Mouse (Mus musculus) limb, embryonic 14.5 days (tissue): Measurements from ENCODE around the gene Aldh8a1. TPM values are rescaled to one million over a fixed set of nuclear protein-coding genes. Genes with fewer than 3 reads are reported as not detected.

Experiments
- ATAC-seq: fragments of 200-750 bp; cut with Nextera tagmentation; 2 replicates; pipeline ENCODE4 v1.8.0; 2017; ENCODE audit warnings: low read depth, moderate number of reproducible peaks, moderate TSS enrichment; ENCODE audit not compliant: low FRiP score
- DNase-seq: peaks from one replicate; pipeline ENCODE4 v3.0.0-alpha.2; 2015; ENCODE audit warnings: low spot score
- H3K27ac ChIP-seq: fragments of 300-500 bp; sonication (generic); replicated peaks from 2 replicates; pipeline ENCODE4 v1.5.1; 2014; ENCODE audit warnings: low read depth, mild to moderate bottlenecking, low read length, moderate library complexity, mixed read lengths
- H3K27me3 ChIP-seq: fragments of 300-500 bp; sonication (generic); 2 replicates; pipeline ENCODE4 v1.6.1; 2014; ENCODE audit warnings: low read length, mixed read lengths; ENCODE audit not compliant: control insufficient read depth, insufficient read depth
- H3K36me3 ChIP-seq: fragments of 300-500 bp; sonication (generic); 2 replicates; pipeline ENCODE4 v1.6.1; 2014; ENCODE audit warnings: mild to moderate bottlenecking, low read length, moderate library complexity, mixed read lengths; ENCODE audit not compliant: control insufficient read depth, insufficient read depth
- H3K4me1 ChIP-seq: fragments of 300-500 bp; sonication (generic); 2 replicates; pipeline ENCODE4 v1.6.1; 2014; ENCODE audit warnings: antibody characterized with exemption, low read length, mixed read lengths; ENCODE audit not compliant: control insufficient read depth, insufficient read depth
- H3K4me2 ChIP-seq: fragments of 300-500 bp; sonication (generic); replicated peaks from 2 replicates; pipeline ENCODE4 v1.6.1; 2014; ENCODE audit warnings: low read depth, mild to moderate bottlenecking, low read length, moderate library complexity; ENCODE audit not compliant: severe bottlenecking
- H3K4me3 ChIP-seq: fragments of 300-500 bp; sonication (generic); replicated peaks from 2 replicates; pipeline ENCODE4 v1.5.1; 2014; ENCODE audit warnings: low read length
- H3K9ac ChIP-seq: fragments of 300-500 bp; sonication (generic); 2 replicates; pipeline ENCODE4 v1.6.1; 2014; ENCODE audit warnings: mild to moderate bottlenecking, low read depth, low read length, moderate library complexity; ENCODE audit not compliant: severe bottlenecking
- H3K9me3 ChIP-seq: fragments of 300-500 bp; sonication (generic); 2 replicates; pipeline ENCODE4 v1.6.1; 2016; ENCODE audit warnings: low read length; ENCODE audit not compliant: control insufficient read depth
- POLR2A ChIP-seq: fragments of 200-500 bp; IDR thresholded peaks from 2 replicates; pipeline ENCODE4 v1.8.0; 2012; ENCODE audit warnings: inconsistent platforms, mild to moderate bottlenecking, moderate library complexity, borderline replicate concordance; ENCODE audit not compliant: insufficient read depth, insufficient read length; ENCODE audit errors: extremely low read depth
- WGBS: fragments of 180-500 bp; shearing (Covaris S2); extraction: QIAGEN DNeasy Blood & Tissue Kit; methylation state at CpG from one replicate; pipeline ENCODE4 v1.1.7; 2014; 5-methylcytosine and 5-hydroxymethylcytosine counted together
- polyA plus RNA-seq, 2 experiments: library from polyadenylated mRNA; depleted of rRNA in 1 of 2; stranded (reverse) in 1 of 2; unstranded in 1 of 2; fragments of >200 nt; fragmentation: Nextera tagmentation in 1 of 2; extraction: Ambion mirVana in 1 of 2; gene quantifications; 2 replicates each; pipeline versions ENCODE4 v1.2.1 to v1.2.3; 2012 to 2014

The Aldh8a1 gene
- polyA plus RNA-seq, 2 experiments = 0.03 TPM; not detected in 1

DNA sequence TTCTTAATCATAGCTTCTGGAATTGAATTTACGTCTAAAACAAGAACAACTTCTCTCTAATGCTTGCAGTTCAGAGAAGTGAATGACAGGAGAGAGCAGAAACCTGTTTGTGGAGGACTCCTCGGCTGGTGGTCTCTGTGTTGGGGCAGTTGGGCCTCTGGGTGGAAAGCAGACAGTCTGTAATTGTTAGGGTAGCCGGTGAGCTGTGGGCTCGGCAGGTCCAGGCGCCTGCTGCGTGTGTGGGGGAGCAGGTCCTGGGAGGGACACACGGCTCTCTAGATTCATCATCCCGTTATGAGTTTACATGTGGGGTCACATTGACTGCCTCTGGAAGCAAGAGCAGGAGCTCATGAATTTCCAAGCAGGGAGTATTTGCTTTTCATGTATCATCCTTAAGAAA, 22.5 kb downstream of the Aldh8a1 start:
- TF ChIP-seq POLR2A = no peak
- H3K36me3 ChIP-seq = no peaks in the 10 kb centered on the region
- no peaks in the 10 kb centered on the region for H3K4me1 ChIP-seq
- no peak overlapping the region for H3K4me2 ChIP-seq
- H3K27me3 ChIP-seq = no peaks in the 10 kb centered on the region
- no peak for ATAC-seq
- 54% methylated on average over 8 of the region's 8 CpGs for WGBS
- no peak for DNase-seq
- no peaks in the 10 kb centered on the region for H3K9me3 ChIP-seq
- H3K4me3 ChIP-seq = no peak overlapping the region
- H3K27ac ChIP-seq = no peak overlapping the region
- no peak overlapping the region for H3K9ac ChIP-seq

GRCm38 (mm10) chr10:21400031-21400430, 22.9 kb downstream of the Aldh8a1 start:
- H3K9me3 ChIP-seq = no peaks in the 10 kb centered on the region
- no peaks in the 10 kb centered on the region for H3K4me1 ChIP-seq
- H3K27me3 ChIP-seq = no peaks in the 10 kb centered on the region
- ATAC-seq (no peak), DNase-seq (no peak)
- H3K4me3 ChIP-seq = no peak overlapping the region
- H3K36me3 ChIP-seq = no peaks in the 10 kb centered on the region
- no peak overlapping the region for H3K4me2 ChIP-seq
- no peak overlapping the region for H3K27ac ChIP-seq
- no peak for TF ChIP-seq POLR2A
- 67% methylated on average over 7 of the region's 7 CpGs for WGBS
- no peak overlapping the region for H3K9ac ChIP-seq

- Histone ChIP-seq H3K36me3 (no peaks in the 10 kb centered on the region), H3K4me3 (no peak overlapping the region), H3K27ac (no peak overlapping the region), H3K27me3 (no peaks in the 10 kb centered on the region), H3K4me2 (no peak overlapping the region), H3K9ac (no peak overlapping the region), H3K4me1 (no peaks in the 10 kb centered on the region), H3K9me3 (no peaks in the 10 kb centered on the region)
- WGBS = 70% methylated on average over 2 of the region's 2 CpGs
- no peak for TF ChIP-seq POLR2A
- no peak for ATAC-seq
- no peak for DNase-seq
These were observed 23.4 kb downstream of the Aldh8a1 start for GRCm38 (mm10) chr10:21400453-21400852.

- Histone ChIP-seq H3K36me3 (no peaks in the 10 kb centered on the region), H3K27ac (no peak overlapping the region), H3K4me2 (no peak overlapping the region), H3K9ac (no peak overlapping the region), H3K9me3 (no peaks in the 10 kb centered on the region), H3K4me3 (no peak overlapping the region), H3K27me3 (no peaks in the 10 kb centered on the region), H3K4me1 (no peaks in the 10 kb centered on the region)
- DNase-seq (no peak), ATAC-seq (no peak)
- WGBS = 79% methylated on average over 4 of the region's 4 CpGs
- TF ChIP-seq POLR2A = no peak
These were observed 24.2 kb downstream of the Aldh8a1 start for GRCm38 (mm10) chr10:21401259-21401658.

- ATAC-seq = no peak
- Histone ChIP-seq H3K4me2 (no peak overlapping the region), H3K9ac (no peak overlapping the region), H3K27ac (no peak overlapping the region), H3K4me1 (no peaks in the 10 kb centered on the region), H3K9me3 (no peaks in the 10 kb centered on the region), H3K36me3 (no peaks in the 10 kb centered on the region), H3K27me3 (no peaks in the 10 kb centered on the region), H3K4me3 (no peak overlapping the region)
- 92% methylated on average over 4 of the region's 4 CpGs for WGBS
- DNase-seq = no peak
- no peak for TF ChIP-seq POLR2A
These were observed 27.7 kb downstream of the Aldh8a1 start for GRCm38 (mm10) chr10:21404822-21405221.
